In the genomic region with DNA sequence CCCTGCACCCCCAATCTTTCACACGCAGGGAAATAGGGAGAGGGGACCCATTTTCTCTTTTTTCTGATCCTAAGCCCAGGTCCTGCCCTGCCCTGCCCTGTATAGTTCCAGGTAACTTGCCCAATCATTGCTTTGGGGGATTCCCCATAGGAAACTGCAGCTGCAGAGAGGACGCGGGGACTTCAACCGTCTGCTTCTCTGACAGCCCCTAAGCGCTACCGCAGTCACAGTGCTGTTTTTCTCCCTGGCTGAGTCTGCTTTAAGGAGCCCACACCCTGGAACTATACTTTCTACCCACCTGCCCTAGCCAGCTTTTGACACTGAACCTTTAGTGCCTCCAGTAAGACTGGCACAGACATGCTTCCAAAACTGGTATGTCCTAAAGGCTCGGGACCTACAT, we compare ENCODE assay signal across 12 mouse cellular contexts. TPM values are rescaled to one million over a fixed set of nuclear protein-coding genes. Genes with fewer than 3 reads are reported as not detected.
DNase-seq lines count a peak whose midpoint lies in the region; ATAC-seq and TF ChIP-seq lines count a peak whose summit lies in the region.
"Had no signal": no experiment of that assay in that cellular context is flagged by ENCODE, and none has a peak within 500 bp of the region (broad histone marks: within the 10 kb centered on the region; RNA-seq: fewer than 3 reads in every experiment).

No protein-coding gene starts in this region.

- ATAC-seq in kidney, embryonic 16.5 days (ENCODE audit: low FRiP score, low TSS enrichment) = no peak
- no peak for ATAC-seq in intestine, embryonic 15.5 days
- no peak for ATAC-seq in stomach, embryonic 15.5 days (ENCODE audit: insufficient read depth, low FRiP score, low read depth)
- ATAC-seq: lung, postnatal 0 days had no signal

- 76% methylated on average over 7 of the region's 7 CpGs for WGBS in kidney, embryonic 16.5 days
- WGBS in kidney, adult 2 months = 83% methylated on average over 7 of the region's 7 CpGs
- WGBS in intestine, embryonic 15.5 days = 67% methylated on average over 7 of the region's 7 CpGs
- WGBS in stomach, embryonic 15.5 days = 65% methylated on average over 7 of the region's 7 CpGs

- no peak for DNase-seq in kidney, adult 2 months
- peak; percentile 31 for DNase-seq in T-cell, adult 2 months (ENCODE audit: low spot score)
- no peak for DNase-seq in gastrocnemius, adult 2 months
- DNase-seq in frontal cortex, postnatal 10 days (ENCODE audit: low spot score in 2 of 2) = no peak
- DNase-seq in gastrocnemius, postnatal 4 days (ENCODE audit: low spot score in 2 of 2) = no peak
- DNase-seq: adrenal gland, postnatal 10 days; cerebellum, adult 9-11 months; heart, postnatal 10 days had no signal

- no peak overlapping the region; the same call in 1 of the 2 replicates for H3K27ac ChIP-seq in kidney, embryonic 16.5 days (ENCODE audit: low read length)
- no peak overlapping the region for H3K27ac ChIP-seq in kidney, adult 2 months (ENCODE audit: insufficient read depth, low read depth, low read length)
- H3K27ac ChIP-seq in intestine, embryonic 15.5 days = no peak overlapping the region
- H3K27ac ChIP-seq in stomach, embryonic 15.5 days = no peak overlapping the region
- no peak overlapping the region for H3K27ac ChIP-seq in gastrocnemius, adult 2 months

- peaks cover 16% of the 10 kb centered on the region; the same call in 1 of the 2 replicates for H3K36me3 ChIP-seq in kidney, embryonic 16.5 days (ENCODE audit: insufficient read depth, low read length)
- H3K36me3 ChIP-seq in kidney, adult 2 months (ENCODE audit: control insufficient read depth, insufficient read depth, low read length) = no peaks in the 10 kb centered on the region
- H3K36me3 ChIP-seq in intestine, embryonic 15.5 days = peaks cover 8% of the 10 kb centered on the region; the same call in 1 of the 2 replicates
- peaks cover 13% of the 10 kb centered on the region; the same call in 1 of the 2 replicates for H3K36me3 ChIP-seq in stomach, embryonic 15.5 days

- no peak for TF ChIP-seq POLR2A in kidney, adult 2 months (IDR thresholded peaks at IDR 0.05; ENCODE audit: low read depth, low read length)

- peaks cover 42% of the 10 kb centered on the region for H3K4me1 ChIP-seq in kidney, embryonic 16.5 days (ENCODE audit: insufficient read depth, low read length)
- H3K4me1 ChIP-seq in kidney, adult 2 months (ENCODE audit: control insufficient read depth, insufficient read depth, low read length) = no peaks in the 10 kb centered on the region; the same call in 1 of the 2 replicates
- H3K4me1 ChIP-seq in intestine, embryonic 15.5 days (replicated peaks) = peaks cover 38% of the 10 kb centered on the region; the same call in 1 of the 2 replicates
- H3K4me1 ChIP-seq in stomach, embryonic 15.5 days = peaks cover 18% of the 10 kb centered on the region

- no peak overlapping the region for H3K9ac ChIP-seq in kidney, embryonic 16.5 days (replicated peaks; ENCODE audit: low read length)
- no peak overlapping the region for H3K9ac ChIP-seq in intestine, embryonic 15.5 days
- H3K9ac ChIP-seq in stomach, embryonic 15.5 days = no peak overlapping the region

- intact Hi-C loops in gastrocnemius, adult 2 months (cut with DNase I) = no loop called here

- no peak overlapping the region for H3K4me3 ChIP-seq in kidney, embryonic 16.5 days (ENCODE audit: low read length)
- H3K4me3 ChIP-seq in kidney, adult 2 months (ENCODE audit: insufficient read depth, low read depth, low read length) = no peak overlapping the region
- H3K4me3 ChIP-seq in intestine, embryonic 15.5 days (replicated peaks) = no peak overlapping the region
- H3K4me3 ChIP-seq in stomach, embryonic 15.5 days (replicated peaks) = no peak overlapping the region
- no peak overlapping the region for H3K4me3 ChIP-seq in gastrocnemius, adult 2 months

- H3K4me2 ChIP-seq in kidney, embryonic 16.5 days (replicated peaks; ENCODE audit: low read depth, low read length) = peak overlapping the region; percentile 91; the same call in 1 of the 2 replicates
- H3K4me2 ChIP-seq in intestine, embryonic 15.5 days (replicated peaks) = 0 out of 2 replicates have a peak overlapping the region, but pooled peaks have one; percentile 0
- peak overlapping the region; percentile 94; the same call in 1 of the 2 replicates for H3K4me2 ChIP-seq in stomach, embryonic 15.5 days

- no peaks in the 10 kb centered on the region for H3K9me3 ChIP-seq in kidney, embryonic 16.5 days (ENCODE audit: low read length)
- no peaks in the 10 kb centered on the region for H3K9me3 ChIP-seq in intestine, embryonic 15.5 days
- no peaks in the 10 kb centered on the region for H3K9me3 ChIP-seq in stomach, embryonic 15.5 days

- no peak for TF ChIP-seq CTCF in kidney, adult 2 months (conservative IDR thresholded peaks at IDR 0.05; ENCODE audit: insufficient read depth, insufficient read length, low read depth, low read length)
- no peak for TF ChIP-seq CTCF in gastrocnemius, adult 2 months (IDR thresholded peaks at IDR 0.05)

- no peaks in the 10 kb centered on the region for H3K27me3 ChIP-seq in kidney, embryonic 16.5 days (ENCODE audit: insufficient read depth, low read length)
- H3K27me3 ChIP-seq in kidney, adult 2 months (replicated peaks; ENCODE audit: control insufficient read depth, insufficient read depth, low read length) = no peaks in the 10 kb centered on the region
- no peaks in the 10 kb centered on the region for H3K27me3 ChIP-seq in intestine, embryonic 15.5 days (replicated peaks)
- no peaks in the 10 kb centered on the region for H3K27me3 ChIP-seq in stomach, embryonic 15.5 days (replicated peaks)

RNA-seq across cellular contexts. Expression of a gene that starts 3.9 kb away (rescaled TPM):
- 541 and 585 TPM in 2 replicates for polyA plus RNA-seq in kidney, embryonic 16.5 days (2015; fragmentation: Nextera tagmentation; extraction: Ambion mirVana)
- 47.1 and 54.5 TPM in 2 replicates for polyA plus RNA-seq in kidney, adult 2 months (2012; rRNA removed)
- 291 and 356 TPM in 2 replicates for polyA plus RNA-seq in intestine, embryonic 15.5 days (2015; fragmentation: Nextera tagmentation; extraction: Ambion mirVana)
- polyA plus RNA-seq in stomach, embryonic 15.5 days (2015; fragmentation: Nextera tagmentation; extraction: Ambion mirVana) = 272 and 344 TPM in 2 replicates
- total RNA-seq in gastrocnemius, adult 2 months (2021) = 1 to 10 TPM; 1.1 to 1.9 TPM
- total RNA-seq in gastrocnemius, postnatal 4 days (2021) = 10 to 100 TPM; 22.9 to 29.1 TPM

RNA-seq across cellular contexts. Expression of a gene that starts 46.4 kb away (rescaled TPM):
- polyA plus RNA-seq in kidney, embryonic 16.5 days (2015; fragmentation: Nextera tagmentation; extraction: Ambion mirVana) = 16.4 and 17.1 TPM in 2 replicates
- polyA plus RNA-seq in kidney, adult 2 months (2012; rRNA removed) = 14.7 and 16.2 TPM in 2 replicates
- polyA plus RNA-seq in intestine, embryonic 15.5 days (2015; fragmentation: Nextera tagmentation; extraction: Ambion mirVana) = 7.1 and 7.2 TPM in 2 replicates
- polyA plus RNA-seq in stomach, embryonic 15.5 days (2015; fragmentation: Nextera tagmentation; extraction: Ambion mirVana) = 5.8 and 6.1 TPM in 2 replicates
- total RNA-seq in gastrocnemius, adult 2 months (2021) = 1 to 10 TPM; 1.1 to 1.6 TPM
- total RNA-seq in gastrocnemius, postnatal 4 days (2021) = 1 to 10 TPM; 4.0 TPM

RNA-seq across cellular contexts. Expression of a gene that starts 55.7 kb away (rescaled TPM):
- polyA plus RNA-seq in kidney, embryonic 16.5 days (2015; fragmentation: Nextera tagmentation; extraction: Ambion mirVana) = 12.3 and 13.1 TPM in 2 replicates
- polyA plus RNA-seq in kidney, adult 2 months (2012; rRNA removed) = 39.0 and 39.5 TPM in 2 replicates
- polyA plus RNA-seq in intestine, embryonic 15.5 days (2015; fragmentation: Nextera tagmentation; extraction: Ambion mirVana) = 149 and 177 TPM in 2 replicates
- 55.7 and 61.3 TPM in 2 replicates for polyA plus RNA-seq in stomach, embryonic 15.5 days (2015; fragmentation: Nextera tagmentation; extraction: Ambion mirVana)
- total RNA-seq in gastrocnemius, adult 2 months (2021) = under 1 TPM; 0.56 to 0.71 TPM
- total RNA-seq in gastrocnemius, postnatal 4 days (2021) = 1 to 10 TPM; 2.3 to 5.6 TPM

Comparison
In these comparisons a context has a peak if more than half of its experiments do, and no peak if none do; other contexts are left out.
1. H3K4me2 ChIP-seq: peak in every context shown above with its lines; median percentile 94 in stomach, embryonic 15.5 days; 91 in kidney, embryonic 16.5 days; 0 in intestine, embryonic 15.5 days.